Mouse (Mus musculus): ENCODE results near the gene Armc5. TPM values are rescaled to one million over a fixed set of nuclear protein-coding genes. Genes with fewer than 3 reads are reported as not detected.

The Armc5 gene
- total RNA-seq, 2 experiments from 2014 or later: 6.0 to 9.3 TPM

GRCm38 (mm10) chr7:128245547-128245946 lies 8.4 kb downstream of the Armc5 start:
- ATAC-seq (replicated peaks; ENCODE audit: poor library complexity, severe bottlenecking): no peak

GRCm38 (mm10) chr7:128246496-128247391 lies 9.6 kb downstream of the Armc5 start, which contains the start of gene Tgfb1i1:
TSS of gene Tgfb1i1 (plus strand) at chr7:128246812.
- ATAC-seq (replicated peaks; ENCODE audit: poor library complexity, severe bottlenecking): no peak

GRCm38 (mm10) chr7:128247443-128247842 lies 10.3 kb downstream of the Armc5 start:
- peak; percentile 65 for ATAC-seq (replicated peaks; ENCODE audit: poor library complexity, severe bottlenecking)

GRCm38 (mm10) chr7:128248081-128249042 lies 11.2 kb downstream of the Armc5 start:
- no peak for ATAC-seq (replicated peaks; ENCODE audit: poor library complexity, severe bottlenecking)

DNA sequence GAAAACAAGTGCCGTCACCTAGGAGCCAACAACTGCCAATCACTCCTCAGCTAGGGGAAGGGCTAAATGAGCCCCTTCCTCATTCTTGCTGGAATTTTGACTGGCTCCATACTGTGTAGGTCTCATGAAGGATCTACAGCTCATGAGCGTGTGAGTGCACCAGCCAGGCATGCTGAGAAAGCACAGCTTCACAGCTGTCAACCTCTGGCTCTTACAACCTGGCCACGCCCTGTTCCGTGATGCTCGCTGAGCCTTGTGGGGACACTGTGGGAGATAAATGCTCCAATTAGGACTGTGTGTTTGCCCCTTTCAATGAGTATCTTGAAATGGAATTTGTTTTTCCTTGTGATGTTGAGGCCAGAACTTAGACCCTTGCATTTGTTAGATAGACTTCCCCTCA lies 12.9 kb downstream of the Armc5 start:
- ATAC-seq (replicated peaks; ENCODE audit: poor library complexity, severe bottlenecking): no peak

- no peak; the same call in 1 of the 2 replicates for ATAC-seq (replicated peaks; ENCODE audit: poor library complexity, severe bottlenecking)
Measured at GRCm38 (mm10) chr7:128251946-128252345, 14.8 kb downstream of the Armc5 start.

GRCm38 (mm10) chr7:128252609-128253008 lies 15.5 kb downstream of the Armc5 start:
- ATAC-seq (replicated peaks; ENCODE audit: poor library complexity, severe bottlenecking): peak; percentile 81

DNA sequence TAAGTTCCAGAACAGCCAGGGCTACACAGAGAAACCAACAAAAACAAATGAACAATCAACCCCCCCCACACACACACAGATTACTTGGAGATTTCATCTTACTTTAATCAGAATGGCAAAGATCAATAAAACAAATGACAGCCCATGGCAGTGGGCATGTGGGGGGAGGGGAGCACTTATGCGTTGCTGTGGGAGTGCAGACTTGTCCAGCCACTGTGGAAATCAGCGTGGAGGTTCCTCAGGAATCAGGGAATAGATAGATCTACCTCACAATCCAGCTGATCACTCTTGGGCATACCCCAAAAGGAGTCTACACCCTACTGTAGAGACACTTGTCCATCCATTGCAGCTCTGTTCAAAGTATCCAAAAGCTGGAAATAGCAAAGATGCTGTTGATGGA lies 17.8 kb downstream of the Armc5 start:
- ATAC-seq (replicated peaks; ENCODE audit: poor library complexity, severe bottlenecking): no peak

- no peak for ATAC-seq (replicated peaks; ENCODE audit: poor library complexity, severe bottlenecking)
Measured at GRCm38 (mm10) chr7:128255757-128256156, 18.6 kb downstream of the Armc5 start.

DNA sequence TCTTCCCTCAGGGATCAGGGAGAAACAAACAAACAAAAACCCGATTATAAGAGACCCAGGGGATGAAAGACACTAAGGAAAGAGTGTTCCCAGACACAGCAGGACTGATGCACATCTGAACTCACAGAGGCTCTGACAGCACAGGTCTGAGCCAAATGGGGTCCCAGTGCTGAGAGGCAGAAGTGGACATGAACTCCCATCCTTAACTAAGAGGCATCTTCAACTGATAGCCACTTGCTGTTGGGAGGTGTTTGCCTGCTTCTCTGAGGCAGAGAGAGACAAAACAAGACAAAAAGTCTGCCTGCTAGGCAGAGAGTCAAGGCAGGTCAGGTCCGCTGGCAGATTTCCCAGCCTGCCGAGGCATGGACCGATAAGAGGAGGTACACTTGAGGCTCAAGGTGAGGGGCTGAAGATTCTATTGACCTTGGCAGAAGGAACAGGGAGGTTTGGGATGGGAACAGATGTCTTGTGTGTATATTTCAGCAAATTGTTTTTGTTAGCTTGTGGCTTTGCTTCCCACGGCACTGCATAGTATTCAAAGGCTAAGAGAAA lies 19.7 kb downstream of the Armc5 start:
- ATAC-seq (replicated peaks; ENCODE audit: poor library complexity, severe bottlenecking): no peak

DNA sequence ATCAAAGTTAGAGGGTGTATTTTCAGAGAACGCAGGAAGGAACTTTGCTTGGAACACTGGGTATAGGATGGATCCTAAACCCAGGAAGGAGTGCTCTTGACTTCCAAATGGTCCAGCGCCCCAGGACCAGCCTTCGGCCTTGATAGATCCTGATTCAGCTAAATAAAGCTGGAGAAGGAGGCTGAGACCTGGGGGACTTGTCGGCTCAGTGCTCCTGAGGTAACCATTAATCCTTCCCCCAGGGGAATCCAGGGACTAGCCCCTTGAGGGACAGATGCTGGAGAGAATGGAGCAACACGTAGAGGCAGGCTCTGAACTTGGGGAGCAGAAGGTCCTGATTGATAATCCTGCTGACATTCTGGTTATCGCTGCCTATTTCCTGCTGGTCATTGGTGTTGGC lies 28.3 kb downstream of the Armc5 start, which contains the start of gene Slc5a2:
Slc5a2 (plus strand) TSS at position 247 of the 400 bp plus-strand sequence.
- ATAC-seq (replicated peaks; ENCODE audit: poor library complexity, severe bottlenecking): no peak

- ATAC-seq (replicated peaks; ENCODE audit: poor library complexity, severe bottlenecking): no peak
Measured at GRCm38 (mm10) chr7:128266056-128266455, 28.9 kb downstream of the Armc5 start.

DNA sequence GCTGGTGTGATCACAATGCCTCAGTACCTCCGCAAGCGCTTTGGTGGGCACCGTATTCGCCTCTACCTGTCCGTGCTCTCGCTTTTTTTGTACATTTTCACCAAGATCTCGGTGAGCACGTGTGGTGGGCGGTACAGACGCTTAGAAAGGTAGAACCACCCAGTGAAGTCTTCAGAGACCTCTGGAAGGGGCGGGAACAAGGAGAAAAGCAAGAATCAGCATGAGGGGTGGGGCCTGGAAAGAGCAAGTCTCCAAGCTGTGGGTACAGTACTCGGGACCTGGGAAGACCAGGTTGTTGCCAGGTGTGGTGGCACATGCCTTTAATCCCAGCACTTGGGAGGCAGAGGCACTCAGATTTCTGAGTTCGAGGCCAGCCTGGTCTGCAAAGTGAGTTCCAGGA lies 30.2 kb downstream of the Armc5 start:
- no peak for ATAC-seq (replicated peaks; ENCODE audit: poor library complexity, severe bottlenecking)

GRCm38 (mm10) chr7:128267813-128268212 lies 30.7 kb downstream of the Armc5 start:
- ATAC-seq (replicated peaks; ENCODE audit: poor library complexity, severe bottlenecking): no peak

- ATAC-seq (replicated peaks; ENCODE audit: poor library complexity, severe bottlenecking): peak; percentile 29
Measured at GRCm38 (mm10) chr7:128270431-128270850, 33.3 kb downstream of the Armc5 start.

GRCm38 (mm10) chr7:128271496-128271895 lies 34.4 kb downstream of the Armc5 start:
- ATAC-seq (replicated peaks; ENCODE audit: poor library complexity, severe bottlenecking): no peak

GRCm38 (mm10) chr7:128276051-128276450 lies 38.9 kb downstream of the Armc5 start:
- ATAC-seq (replicated peaks; ENCODE audit: poor library complexity, severe bottlenecking): no peak

DNA sequence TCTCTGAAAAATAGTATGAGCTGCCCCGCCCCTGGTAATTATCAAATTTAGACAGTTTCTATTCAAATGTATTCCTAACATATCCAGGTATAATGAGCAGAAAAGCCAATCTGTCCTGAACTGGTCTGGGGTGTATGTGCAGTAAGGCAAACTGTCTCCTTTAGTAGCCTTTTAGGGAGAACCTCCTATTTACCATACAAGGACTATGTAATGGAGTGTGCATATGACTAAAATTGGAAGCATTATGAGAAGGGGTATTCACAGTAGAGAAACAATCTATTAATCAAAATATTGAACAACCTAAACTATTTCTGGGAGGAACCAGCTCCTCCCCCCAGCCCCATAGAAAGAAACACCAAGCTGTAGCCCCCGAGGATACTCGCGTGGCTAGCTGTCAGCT lies 42.6 kb downstream of the Armc5 start:
- ATAC-seq (replicated peaks; ENCODE audit: poor library complexity, severe bottlenecking): no peak

- ATAC-seq (replicated peaks; ENCODE audit: poor library complexity, severe bottlenecking): no peak
Measured at GRCm38 (mm10) chr7:128281765-128282164, 44.6 kb downstream of the Armc5 start.

GRCm38 (mm10) chr7:128282532-128283244 lies 45.5 kb downstream of the Armc5 start:
- peak; percentile 95 for ATAC-seq (replicated peaks; ENCODE audit: poor library complexity, severe bottlenecking)

Data from granulocyte monocyte progenitor cell, adult 5-6 weeks (primary cell).